Mouse (Mus musculus): ENCODE measurements at regions not wholly inside any gene's neighbourhood (a gene's known extent, or its start where the extent isn't known, plus 50 kb on each side); places are given as distances from the start of the nearest gene placed in this dataset.

DNA sequence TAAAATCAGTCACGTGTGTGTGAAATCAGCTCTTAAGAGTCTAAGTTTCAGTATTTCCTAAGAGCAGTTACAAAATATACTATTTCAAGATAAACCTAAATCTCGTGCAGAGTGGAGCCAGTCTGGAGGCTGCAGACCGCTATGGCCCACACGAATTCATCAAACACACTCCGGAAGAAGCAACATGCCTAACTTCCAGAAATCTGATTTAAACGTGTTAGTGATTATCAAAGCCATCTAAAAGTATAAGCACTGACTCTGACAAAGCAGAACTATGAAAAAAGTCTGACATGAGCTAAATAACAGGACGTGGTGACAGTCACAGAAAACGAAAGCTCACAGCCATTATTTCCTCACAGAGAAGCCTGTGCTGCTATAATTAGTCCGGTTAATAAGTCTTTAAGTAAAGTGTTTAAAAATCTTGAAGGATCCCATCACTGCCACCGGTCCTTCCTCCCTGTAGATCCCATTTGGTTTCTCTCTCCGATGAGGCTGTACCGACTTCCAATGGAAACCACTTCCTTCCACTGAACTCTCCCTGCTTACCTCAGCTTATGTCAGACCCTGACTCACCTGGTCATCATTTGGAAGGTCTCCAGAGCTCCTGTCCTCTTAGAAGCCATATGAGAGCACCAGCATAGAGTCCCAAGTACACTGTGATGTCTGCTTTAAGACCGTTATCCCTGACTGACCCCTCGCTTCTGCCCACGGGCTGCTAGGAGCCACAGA, 189.0 kb upstream of the Mkln1 start:
- no peak for TF ChIP-seq CTCF (IDR thresholded peaks at IDR 0.05; ENCODE audit: low read depth)
- TF ChIP-seq EP300 (IDR thresholded peaks at IDR 0.05; ENCODE audit: low read depth): no peak

Data from liver, embryonic 14.5 days (tissue).